Mouse (Mus musculus): ENCODE measurements around the gene Slc25a1. TPM values are rescaled to one million over a fixed set of nuclear protein-coding genes. Genes with fewer than 3 reads are reported as not detected.
A peak's percentile ranks its signal among the peaks of the same experiment; 100 is the strongest.
"Not testable (repeated sequence)": the region's sequence is repeated elsewhere in the genome, so short reads cannot be mapped to it uniquely, and the experiment has no call there.

Gene Slc25a1
- polyA plus RNA-seq (2014; fragmentation: Nextera tagmentation; extraction: Ambion mirVana) = 66.2 and 69.5 TPM in 2 replicates

- Histone ChIP-seq H3K4me2 (ENCODE audit: low read depth, low read length) (peak within 1 kb of the TSS; percentile 71), H3K27me3 (ENCODE audit: control insufficient read depth, insufficient read depth, low read length) (no peaks in the 10 kb centered on the region), H3K4me3 (ENCODE audit: low read depth, low read length) (peak within 1 kb of the TSS; percentile 72), H3K27ac (replicated peaks; ENCODE audit: low read depth, low read length) (peak within 1 kb of the TSS; percentile 59), H3K9ac (replicated peaks; ENCODE audit: low read length) (peak within 1 kb of the TSS; percentile 62), H3K9me3 (replicated peaks; ENCODE audit: control insufficient read depth, low read length) (no peaks in the 10 kb centered on the region), H3K4me1 (ENCODE audit: control insufficient read depth, insufficient read depth, low read length) (no peaks in the 10 kb centered on the region), H3K36me3 (replicated peaks; ENCODE audit: control insufficient read depth, insufficient read depth, low read depth, low read length) (peaks cover 3% of the 10 kb centered on the region; the same call in 1 of the 2 replicates)
- under 1% methylated on average over 44 of the region's 47 CpGs for WGBS
- ATAC-seq (replicated peaks; ENCODE audit: insufficient number of reproducible peaks, low FRiP score, low TSS enrichment, low read depth) (peak; percentile 63), DNase-seq (ENCODE audit: low spot score) (peak; percentile 84)
Measured at GRCm38 (mm10) chr16:17928087-17928580, at the start of gene Slc25a1. Gene Slc25a1, minus strand, starts transcription at chr16:17928219.

GRCm38 (mm10) chr16:17971853-17972252 lies 43.8 kb upstream of the Slc25a1 start:
- H3K9ac ChIP-seq (replicated peaks; ENCODE audit: low read length) = no peak overlapping the region
- no peaks in the 10 kb centered on the region for H3K4me1 ChIP-seq (ENCODE audit: control insufficient read depth, insufficient read depth, low read length)
- H3K4me3 ChIP-seq (ENCODE audit: low read depth, low read length) = no peak overlapping the region
- no peaks in the 10 kb centered on the region for H3K27me3 ChIP-seq (ENCODE audit: control insufficient read depth, insufficient read depth, low read length)
- WGBS = 74% methylated on average over 5 of the region's 5 CpGs
- no peaks in the 10 kb centered on the region for H3K36me3 ChIP-seq (replicated peaks; ENCODE audit: control insufficient read depth, insufficient read depth, low read depth, low read length)
- no peak overlapping the region for H3K27ac ChIP-seq (replicated peaks; ENCODE audit: low read depth, low read length)
- H3K9me3 ChIP-seq (replicated peaks; ENCODE audit: control insufficient read depth, low read length) = no peaks in the 10 kb centered on the region
- H3K4me2 ChIP-seq (ENCODE audit: low read depth, low read length) = no peak overlapping the region
- ATAC-seq (replicated peaks; ENCODE audit: insufficient number of reproducible peaks, low FRiP score, low TSS enrichment, low read depth) (no peak), DNase-seq (ENCODE audit: low spot score) (no peak)

GRCm38 (mm10) chr16:17962091-17962490 lies 34.1 kb upstream of the Slc25a1 start:
- no peak overlapping the region for H3K9ac ChIP-seq (replicated peaks; ENCODE audit: low read length)
- no peaks in the 10 kb centered on the region for H3K27me3 ChIP-seq (ENCODE audit: control insufficient read depth, insufficient read depth, low read length)
- H3K36me3 ChIP-seq (replicated peaks; ENCODE audit: control insufficient read depth, insufficient read depth, low read depth, low read length) = no peaks in the 10 kb centered on the region
- ATAC-seq (replicated peaks; ENCODE audit: insufficient number of reproducible peaks, low FRiP score, low TSS enrichment, low read depth) (no peak), DNase-seq (ENCODE audit: low spot score) (no peak)
- H3K27ac ChIP-seq (replicated peaks; ENCODE audit: low read depth, low read length) = no peak overlapping the region
- no peaks in the 10 kb centered on the region for H3K4me1 ChIP-seq (ENCODE audit: control insufficient read depth, insufficient read depth, low read length)
- H3K4me2 ChIP-seq (ENCODE audit: low read depth, low read length) = no peak overlapping the region
- H3K4me3 ChIP-seq (ENCODE audit: low read depth, low read length) = no peak overlapping the region
- H3K9me3 ChIP-seq (replicated peaks; ENCODE audit: control insufficient read depth, low read length) = no peaks in the 10 kb centered on the region
- 76% methylated on average over 7 of the region's 7 CpGs for WGBS

DNA sequence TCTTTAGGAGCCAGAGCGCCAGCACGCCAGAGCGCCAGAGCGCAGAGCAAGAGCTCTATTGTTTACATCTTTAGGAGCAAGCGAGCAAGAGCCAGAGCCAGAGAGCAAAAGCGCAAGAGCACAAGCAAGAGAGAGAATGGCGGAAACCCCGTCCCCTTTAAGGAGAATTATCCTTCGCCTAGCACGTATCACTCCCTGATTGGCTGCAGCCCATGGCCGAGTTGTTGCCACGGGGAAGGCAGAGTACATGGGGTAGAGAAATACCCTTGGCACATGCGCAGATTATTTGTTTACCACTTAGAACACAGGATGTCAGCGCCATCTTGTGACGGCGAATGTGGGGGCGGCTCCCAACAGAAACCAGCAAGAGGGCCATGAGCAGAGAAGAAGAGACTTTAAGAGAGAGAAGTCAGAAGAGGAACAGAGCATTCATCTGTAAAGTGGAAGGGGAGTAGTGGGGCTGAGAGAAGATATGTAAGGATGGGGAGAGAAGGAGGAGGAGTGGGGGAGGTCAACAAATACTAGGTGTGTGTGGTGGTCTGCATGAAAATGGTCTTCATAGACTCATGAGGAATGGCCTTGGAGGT lies 28.1 kb upstream of the Slc25a1 start:
- H3K36me3 ChIP-seq (replicated peaks; ENCODE audit: control insufficient read depth, insufficient read depth, low read depth, low read length); H3K4me2 ChIP-seq (ENCODE audit: low read depth, low read length); ATAC-seq (replicated peaks; ENCODE audit: insufficient number of reproducible peaks, low FRiP score, low TSS enrichment, low read depth); H3K4me1 ChIP-seq (ENCODE audit: control insufficient read depth, insufficient read depth, low read length); DNase-seq (ENCODE audit: low spot score); H3K27me3 ChIP-seq (ENCODE audit: control insufficient read depth, insufficient read depth, low read length); H3K27ac ChIP-seq (replicated peaks; ENCODE audit: low read depth, low read length); H3K9me3 ChIP-seq (replicated peaks; ENCODE audit: control insufficient read depth, low read length); H3K4me3 ChIP-seq (ENCODE audit: low read depth, low read length); H3K9ac ChIP-seq (replicated peaks; ENCODE audit: low read length): not testable (repeated sequence)
- WGBS = 95% methylated on average over 16 of the region's 17 CpGs

DNA sequence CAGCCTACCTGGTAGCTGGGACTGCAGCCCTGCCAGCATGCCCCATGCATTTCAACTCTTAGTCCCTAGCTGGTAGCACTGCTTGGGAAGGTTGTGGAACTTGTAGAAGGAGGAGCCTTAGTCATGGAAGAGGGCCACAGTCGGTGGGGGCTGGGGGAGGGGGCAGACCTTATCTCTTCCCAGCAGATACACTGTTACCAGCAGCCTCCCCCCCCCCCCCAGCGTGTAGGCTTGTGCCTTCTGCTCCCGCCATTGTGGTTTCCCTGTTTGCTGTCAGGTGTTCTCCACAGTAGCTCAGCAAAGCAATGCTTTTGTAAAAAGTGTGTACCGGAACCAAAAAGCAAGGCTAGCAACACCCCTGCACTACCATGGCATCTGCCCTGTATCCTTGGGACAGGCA lies 23.6 kb upstream of the Slc25a1 start:
- Histone ChIP-seq H3K4me2 (ENCODE audit: low read depth, low read length) (no peak overlapping the region), H3K9ac (replicated peaks; ENCODE audit: low read length) (no peak overlapping the region), H3K27ac (replicated peaks; ENCODE audit: low read depth, low read length) (no peak overlapping the region), H3K9me3 (replicated peaks; ENCODE audit: control insufficient read depth, low read length) (no peaks in the 10 kb centered on the region), H3K36me3 (replicated peaks; ENCODE audit: control insufficient read depth, insufficient read depth, low read depth, low read length) (no peaks in the 10 kb centered on the region), H3K4me3 (ENCODE audit: low read depth, low read length) (no peak overlapping the region), H3K27me3 (ENCODE audit: control insufficient read depth, insufficient read depth, low read length) (no peaks in the 10 kb centered on the region), H3K4me1 (ENCODE audit: control insufficient read depth, insufficient read depth, low read length) (no peaks in the 10 kb centered on the region; the same call in 1 of the 2 replicates)
- WGBS = 84% methylated on average over 4 of the region's 4 CpGs
- DNase-seq (ENCODE audit: low spot score) = no peak
- no peak for ATAC-seq (replicated peaks; ENCODE audit: insufficient number of reproducible peaks, low FRiP score, low TSS enrichment, low read depth)

DNA sequence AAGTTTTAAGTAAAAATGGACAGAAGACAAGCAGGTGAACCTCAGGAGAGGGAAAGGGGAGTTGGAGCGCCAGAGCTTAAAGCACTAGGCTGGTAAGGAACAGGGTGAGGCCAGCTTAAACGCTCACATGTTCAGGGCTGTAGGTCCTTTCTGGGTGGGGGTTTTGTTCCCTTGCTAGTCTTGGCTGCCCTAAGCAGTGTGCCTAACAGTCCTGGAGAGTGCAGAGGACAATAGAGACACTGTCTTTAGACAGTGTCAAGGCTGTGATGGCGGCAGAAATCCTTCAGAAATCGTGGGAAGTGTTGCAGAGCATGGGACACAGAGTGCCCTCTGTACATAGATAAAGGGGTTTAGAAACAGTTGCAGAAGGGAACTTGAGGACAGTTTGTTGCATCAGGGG lies 22.0 kb upstream of the Slc25a1 start:
- H3K4me3 ChIP-seq (ENCODE audit: low read depth, low read length) = no peak overlapping the region
- no peak; the same call in 1 of the 2 replicates for ATAC-seq (replicated peaks; ENCODE audit: insufficient number of reproducible peaks, low FRiP score, low TSS enrichment, low read depth)
- DNase-seq (ENCODE audit: low spot score) = peak; percentile 6

GRCm38 (mm10) chr16:17949421-17949877 lies 21.4 kb upstream of the Slc25a1 start:
- ATAC-seq (replicated peaks; ENCODE audit: insufficient number of reproducible peaks, low FRiP score, low TSS enrichment, low read depth) (peak; percentile 84), DNase-seq (ENCODE audit: low spot score) (peak; percentile 45)
- Histone ChIP-seq H3K27ac (replicated peaks; ENCODE audit: low read depth, low read length) (no peak overlapping the region), H3K4me1 (ENCODE audit: control insufficient read depth, insufficient read depth, low read length) (no peaks in the 10 kb centered on the region; the same call in 1 of the 2 replicates), H3K9me3 (replicated peaks; ENCODE audit: control insufficient read depth, low read length) (no peaks in the 10 kb centered on the region), H3K4me2 (ENCODE audit: low read depth, low read length) (no peak overlapping the region), H3K36me3 (replicated peaks; ENCODE audit: control insufficient read depth, insufficient read depth, low read depth, low read length) (no peaks in the 10 kb centered on the region), H3K27me3 (ENCODE audit: control insufficient read depth, insufficient read depth, low read length) (no peaks in the 10 kb centered on the region), H3K4me3 (ENCODE audit: low read depth, low read length) (no peak overlapping the region), H3K9ac (replicated peaks; ENCODE audit: low read length) (no peak overlapping the region)
- 45% methylated on average over 2 of the region's 2 CpGs for WGBS

More for the DNA sequence above, 22.0 kb upstream of the Slc25a1 start:
- H3K4me2 ChIP-seq (ENCODE audit: low read depth, low read length) = no peak overlapping the region
- H3K4me1 ChIP-seq (ENCODE audit: control insufficient read depth, insufficient read depth, low read length) = no peaks in the 10 kb centered on the region; the same call in 1 of the 2 replicates
- H3K9ac ChIP-seq (replicated peaks; ENCODE audit: low read length) = no peak overlapping the region
- no peaks in the 10 kb centered on the region for H3K9me3 ChIP-seq (replicated peaks; ENCODE audit: control insufficient read depth, low read length)
- no peak overlapping the region for H3K27ac ChIP-seq (replicated peaks; ENCODE audit: low read depth, low read length)
- WGBS = 38% methylated on average over 4 of the region's 4 CpGs
- H3K36me3 ChIP-seq (replicated peaks; ENCODE audit: control insufficient read depth, insufficient read depth, low read depth, low read length) = no peaks in the 10 kb centered on the region
- no peaks in the 10 kb centered on the region for H3K27me3 ChIP-seq (ENCODE audit: control insufficient read depth, insufficient read depth, low read length)

GRCm38 (mm10) chr16:17945081-17945831 lies 17.2 kb upstream of the Slc25a1 start:
- no peaks in the 10 kb centered on the region for H3K9me3 ChIP-seq (replicated peaks; ENCODE audit: control insufficient read depth, low read length)
- WGBS = 65% methylated on average over 7 of the region's 7 CpGs
- DNase-seq (ENCODE audit: low spot score) (no peak), ATAC-seq (replicated peaks; ENCODE audit: insufficient number of reproducible peaks, low FRiP score, low TSS enrichment, low read depth) (no peak)
- no peak overlapping the region for H3K4me3 ChIP-seq (ENCODE audit: low read depth, low read length)
- H3K27ac ChIP-seq (replicated peaks; ENCODE audit: low read depth, low read length) = no peak overlapping the region
- no peaks in the 10 kb centered on the region for H3K27me3 ChIP-seq (ENCODE audit: control insufficient read depth, insufficient read depth, low read length)
- H3K4me2 ChIP-seq (ENCODE audit: low read depth, low read length) = no peak overlapping the region
- no peaks in the 10 kb centered on the region; the same call in 1 of the 2 replicates for H3K4me1 ChIP-seq (ENCODE audit: control insufficient read depth, insufficient read depth, low read length)
- H3K9ac ChIP-seq (replicated peaks; ENCODE audit: low read length) = no peak overlapping the region
- no peaks in the 10 kb centered on the region for H3K36me3 ChIP-seq (replicated peaks; ENCODE audit: control insufficient read depth, insufficient read depth, low read depth, low read length)

Measured in embryonic facial prominence, embryonic 11.5 days (tissue).